Mouse (Mus musculus): ENCODE results near the gene Tcte2.

Tcte2 gene

DNA sequence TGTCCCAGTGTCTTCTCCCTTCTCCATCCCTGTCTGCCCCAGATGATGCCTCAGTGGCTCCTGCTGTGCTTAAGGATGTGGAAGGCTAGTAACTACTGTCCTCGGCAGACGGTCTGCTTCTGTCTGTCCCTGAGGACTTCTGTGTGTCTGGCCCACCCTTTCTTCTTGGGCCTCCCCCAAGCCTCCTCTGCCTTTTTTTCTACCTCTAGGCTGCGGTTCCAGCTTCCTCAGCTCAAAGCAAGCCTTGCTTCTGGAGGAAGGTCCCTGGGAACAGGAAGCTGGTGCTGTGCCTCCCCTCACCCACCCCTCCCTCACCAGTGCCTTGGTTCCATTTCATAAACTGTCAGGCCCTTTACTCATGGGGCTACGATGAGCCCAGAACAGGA, 29.9 kb downstream of the Tcte2 start:
- in situ Hi-C loops (cut with MboI; ENCODE audit: low pct_unique_long_range_greater_than_20kb in 1 of 2, low sequenced_read_pairs in 2 of 2, unreplicated experiment in 1 of 2), result no loop called here

DNA sequence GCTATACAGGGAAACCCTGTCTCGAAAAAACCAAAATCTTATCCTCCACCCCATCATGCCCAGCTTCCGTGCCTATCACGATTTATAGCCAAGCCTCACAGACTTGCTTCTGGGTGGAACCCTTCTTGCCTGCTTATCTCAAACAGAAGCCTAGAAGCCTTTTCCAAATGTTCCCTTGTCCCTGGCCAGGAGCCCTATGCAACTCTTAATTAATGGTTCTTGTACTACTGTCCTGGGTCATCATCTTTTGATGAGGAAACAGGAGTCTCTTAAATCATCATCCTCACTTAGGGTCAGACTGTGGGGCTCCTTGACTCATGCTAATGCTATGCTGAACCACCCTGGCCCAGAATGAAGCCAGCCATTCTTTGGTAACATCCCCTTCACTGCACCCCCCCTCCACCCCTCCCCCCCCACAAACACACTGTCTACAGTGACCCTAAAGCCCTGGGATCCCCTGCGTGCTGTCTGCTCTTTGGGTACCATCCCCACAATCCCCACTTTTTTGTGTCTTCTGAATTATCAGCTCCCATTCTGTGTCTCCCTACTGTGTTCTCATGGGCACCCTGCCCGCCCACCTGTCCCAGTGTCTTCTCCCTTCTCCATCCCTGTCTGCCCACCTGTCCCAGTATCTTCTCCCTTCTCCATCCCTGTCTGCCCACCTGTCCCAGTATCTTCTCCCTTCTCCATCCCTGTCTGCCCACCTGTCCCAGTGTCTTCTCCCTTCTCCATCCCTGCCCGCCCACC, 30.5 kb downstream of the Tcte2 start:
- in situ Hi-C loops (cut with MboI; ENCODE audit: low pct_unique_long_range_greater_than_20kb in 1 of 2, low sequenced_read_pairs in 2 of 2, unreplicated experiment in 1 of 2), result no loop called here

DNA sequence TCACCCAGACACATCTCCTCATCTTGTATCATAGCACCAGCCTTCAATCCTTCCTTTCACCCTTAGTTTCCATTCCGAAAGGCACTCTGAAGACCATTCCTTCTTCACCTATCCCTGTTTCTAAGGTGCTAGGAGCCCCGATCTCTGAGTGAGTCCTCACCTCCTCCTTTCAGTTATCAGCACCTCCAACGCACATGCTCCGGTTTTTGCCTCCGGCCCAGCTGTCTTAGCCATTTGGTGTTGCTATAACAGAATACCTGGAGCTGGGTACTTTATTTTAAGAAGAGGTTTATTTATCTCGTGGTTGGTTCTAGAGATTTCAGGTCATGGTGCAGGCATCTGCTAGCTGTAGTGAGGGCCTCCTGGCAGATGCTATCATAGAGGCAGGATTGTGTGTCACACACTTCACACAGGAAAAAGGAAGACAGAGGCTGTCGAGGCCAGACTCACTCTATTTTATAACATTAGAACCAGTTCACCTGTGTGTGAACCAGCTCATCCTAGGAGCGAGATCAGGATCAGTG, 34.7 kb downstream of the Tcte2 start:
- in situ Hi-C loops (cut with MboI; ENCODE audit: low pct_unique_long_range_greater_than_20kb in 1 of 2, low sequenced_read_pairs in 2 of 2, unreplicated experiment in 1 of 2), result no loop called here

DNA sequence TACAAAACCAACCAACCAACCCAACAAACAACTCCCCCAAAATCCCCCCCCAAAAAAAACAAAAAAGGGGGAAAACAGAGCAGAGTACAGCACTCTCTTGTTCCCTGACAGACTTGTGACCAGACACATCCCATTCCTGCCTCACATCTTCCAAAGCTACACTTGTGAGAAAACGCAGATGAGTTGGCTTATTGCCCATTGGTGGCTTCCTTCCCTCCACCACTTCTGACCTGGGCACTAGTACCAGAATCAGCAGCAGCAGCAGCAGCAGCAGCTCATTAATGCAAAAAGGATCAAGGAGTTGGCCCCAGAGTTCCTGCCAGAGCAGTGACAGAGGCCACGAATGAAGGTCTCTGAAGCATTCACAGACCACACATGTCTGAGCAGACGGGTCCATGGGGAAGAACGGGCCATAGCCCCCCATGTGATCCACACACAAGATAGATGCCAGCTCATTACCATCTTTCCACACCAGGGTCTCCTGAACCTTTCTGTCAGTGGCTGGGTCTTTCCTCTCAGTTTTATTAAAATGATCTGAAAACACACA, 36.5 kb downstream of the Tcte2 start:
- in situ Hi-C loops (cut with MboI; ENCODE audit: low pct_unique_long_range_greater_than_20kb in 1 of 2, low sequenced_read_pairs in 2 of 2, unreplicated experiment in 1 of 2), result no loop called here

GRCm38 (mm10) chr17:13722434-13722833, 39.2 kb downstream of the Tcte2 start:
- in situ Hi-C loops (cut with MboI; ENCODE audit: low pct_unique_long_range_greater_than_20kb in 1 of 2, low sequenced_read_pairs in 2 of 2, unreplicated experiment in 1 of 2), result no loop called here

- in situ Hi-C loops (cut with MboI; ENCODE audit: low pct_unique_long_range_greater_than_20kb in 1 of 2, low sequenced_read_pairs in 2 of 2, unreplicated experiment in 1 of 2), result no loop called here
These were observed 40.3 kb downstream of the Tcte2 start for GRCm38 (mm10) chr17:13721372-13721771.

DNA sequence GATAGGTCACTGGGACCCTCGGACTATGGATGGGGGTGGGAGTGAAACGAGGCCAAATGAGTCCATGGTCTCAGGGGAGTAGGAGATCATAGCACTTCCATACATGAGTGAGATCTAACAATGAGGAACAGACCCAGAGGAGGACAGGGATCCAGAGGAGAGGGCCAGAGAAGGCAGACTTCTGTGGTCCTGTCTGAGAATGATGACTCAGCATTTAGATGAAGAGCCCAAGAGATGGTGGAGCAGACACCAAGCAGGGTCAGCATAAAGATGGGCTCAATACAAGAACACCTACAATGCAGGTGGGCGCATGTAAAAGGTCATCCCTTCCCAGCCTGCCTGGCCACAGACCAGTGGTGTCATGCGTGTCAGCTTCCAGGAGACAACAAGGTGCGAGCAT, 41.4 kb downstream of the Tcte2 start:
- in situ Hi-C loops (cut with MboI; ENCODE audit: low pct_unique_long_range_greater_than_20kb in 1 of 2, low sequenced_read_pairs in 2 of 2, unreplicated experiment in 1 of 2), result no loop called here

DNA sequence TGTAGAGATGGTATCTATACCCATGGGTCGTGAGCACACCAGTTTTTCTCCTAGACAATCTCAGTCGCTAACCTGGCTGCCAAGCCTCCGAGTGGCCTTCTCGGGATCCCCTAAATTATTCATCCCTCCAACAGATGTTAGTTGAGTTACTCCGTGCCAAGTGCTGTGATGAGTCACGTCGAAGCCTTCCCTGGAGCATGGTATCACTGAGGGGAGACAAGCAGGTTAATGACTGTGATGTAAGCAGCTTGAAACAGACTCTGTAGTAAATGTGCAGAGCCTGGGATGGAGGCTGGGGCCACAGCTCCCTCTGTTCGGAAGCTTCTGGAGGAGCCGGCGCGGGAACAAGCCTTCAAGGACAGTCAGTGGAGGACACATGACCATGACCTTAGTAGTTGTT, 44.2 kb downstream of the Tcte2 start:
- in situ Hi-C loops (cut with MboI; ENCODE audit: low pct_unique_long_range_greater_than_20kb in 1 of 2, low sequenced_read_pairs in 2 of 2, unreplicated experiment in 1 of 2), result no loop called here

GRCm38 (mm10) chr17:13716336-13716735, 45.3 kb downstream of the Tcte2 start:
- in situ Hi-C loops (cut with MboI; ENCODE audit: low pct_unique_long_range_greater_than_20kb in 1 of 2, low sequenced_read_pairs in 2 of 2, unreplicated experiment in 1 of 2), result no loop called here

DNA sequence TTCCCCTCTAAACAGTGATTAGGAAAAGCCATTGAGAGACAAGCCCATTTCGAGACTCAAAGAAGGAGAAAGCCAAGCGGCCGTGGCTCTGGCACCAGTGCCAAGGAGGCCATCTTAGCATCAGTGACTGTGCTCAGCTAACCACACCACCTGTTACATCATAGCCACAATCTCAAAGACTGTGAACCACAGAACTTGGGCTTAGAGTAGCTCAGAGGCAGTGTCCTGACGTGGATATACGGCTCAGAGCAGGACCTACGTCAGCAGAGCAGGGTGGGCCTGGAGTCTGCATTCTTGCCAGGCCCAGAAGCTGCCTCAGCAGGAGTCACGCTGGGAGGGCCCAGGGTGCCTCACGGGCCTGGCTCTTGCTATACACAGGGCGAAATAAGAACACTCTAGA, 46.1 kb downstream of the Tcte2 start:
- in situ Hi-C loops (cut with MboI; ENCODE audit: low pct_unique_long_range_greater_than_20kb in 1 of 2, low sequenced_read_pairs in 2 of 2, unreplicated experiment in 1 of 2), result no loop called here

DNA sequence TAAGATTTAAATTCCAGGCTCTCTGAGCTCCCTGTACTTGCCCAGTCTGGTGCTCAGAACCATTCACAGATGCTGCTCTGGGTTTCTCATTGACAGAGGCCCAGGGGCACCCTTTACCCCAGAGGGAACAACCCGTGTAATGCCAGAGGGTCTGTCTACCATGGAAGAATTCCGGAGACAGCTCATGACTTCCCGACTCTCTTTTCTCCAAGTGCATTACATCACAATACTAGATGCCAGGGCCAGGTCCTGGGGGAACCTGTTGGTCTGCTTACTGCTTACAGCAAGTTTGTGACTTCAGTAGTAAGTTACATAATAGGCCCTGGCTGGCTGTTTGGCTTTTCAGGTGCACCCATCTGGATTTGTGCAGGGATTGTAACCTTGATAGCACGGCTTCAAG, 47.0 kb downstream of the Tcte2 start:
- in situ Hi-C loops (cut with MboI; ENCODE audit: low pct_unique_long_range_greater_than_20kb in 1 of 2, low sequenced_read_pairs in 2 of 2, unreplicated experiment in 1 of 2), result no loop called here

GRCm38 (mm10) chr17:13714128-13714527, 47.5 kb downstream of the Tcte2 start:
- in situ Hi-C loops (cut with MboI; ENCODE audit: low pct_unique_long_range_greater_than_20kb in 1 of 2, low sequenced_read_pairs in 2 of 2, unreplicated experiment in 1 of 2), result no loop called here

GRCm38 (mm10) chr17:13712518-13712917, 49.1 kb downstream of the Tcte2 start:
- in situ Hi-C loops (cut with MboI; ENCODE audit: low pct_unique_long_range_greater_than_20kb in 1 of 2, low sequenced_read_pairs in 2 of 2, unreplicated experiment in 1 of 2), result no loop called here

DNA sequence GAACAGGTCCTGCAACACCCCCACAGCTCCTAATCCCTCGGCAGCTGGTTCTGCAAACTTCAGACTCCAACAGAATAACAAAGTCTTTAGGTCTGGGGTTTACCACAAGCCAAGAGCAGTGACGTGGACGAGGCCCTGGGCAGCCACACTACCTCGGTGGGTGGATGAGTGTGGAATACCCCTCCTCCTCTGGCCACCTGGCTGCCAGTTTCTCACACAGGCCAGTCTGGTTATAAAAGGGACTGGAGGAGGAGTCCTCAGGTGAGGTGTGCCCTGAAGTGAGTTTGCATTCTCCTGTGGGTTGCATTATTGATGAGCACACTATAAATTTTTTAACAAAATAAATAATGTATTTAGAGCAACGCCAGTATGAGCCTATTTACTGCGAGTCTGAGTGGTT, 49.5 kb downstream of the Tcte2 start:
- in situ Hi-C loops (cut with MboI; ENCODE audit: low pct_unique_long_range_greater_than_20kb in 1 of 2, low sequenced_read_pairs in 2 of 2, unreplicated experiment in 1 of 2), result no loop called here

DNA sequence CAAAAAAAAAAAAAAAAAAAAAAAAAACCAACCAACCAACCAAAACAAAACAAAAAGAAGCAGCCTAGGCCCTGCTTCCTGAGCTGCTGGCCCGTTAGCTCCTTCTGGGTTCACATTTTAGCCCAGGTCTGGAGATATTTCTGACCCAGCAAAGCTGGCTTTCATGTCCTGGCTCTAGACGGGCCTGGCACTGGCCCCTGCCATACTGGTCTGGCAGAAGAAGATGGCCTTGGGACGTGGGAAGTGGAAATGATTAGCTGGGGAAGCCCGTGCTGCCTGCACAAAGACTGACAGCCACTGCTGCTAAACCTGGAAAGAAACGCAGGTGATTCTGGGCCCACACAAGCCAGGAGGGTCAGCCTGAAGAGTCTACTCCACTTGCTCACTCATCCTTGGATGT, 50.5 kb downstream of the Tcte2 start:
- in situ Hi-C loops (cut with MboI; ENCODE audit: low pct_unique_long_range_greater_than_20kb in 1 of 2, low sequenced_read_pairs in 2 of 2, unreplicated experiment in 1 of 2), result no loop called here

- in situ Hi-C loops (cut with MboI; ENCODE audit: low pct_unique_long_range_greater_than_20kb in 1 of 2, low sequenced_read_pairs in 2 of 2, unreplicated experiment in 1 of 2), result no loop called here
These were observed 56.1 kb downstream of the Tcte2 start for GRCm38 (mm10) chr17:13705481-13705921.

GRCm38 (mm10) chr17:13703611-13704320, 57.9 kb downstream of the Tcte2 start:
- in situ Hi-C loops (cut with MboI; ENCODE audit: low pct_unique_long_range_greater_than_20kb in 1 of 2, low sequenced_read_pairs in 2 of 2, unreplicated experiment in 1 of 2), result no loop called here

- in situ Hi-C loops (cut with MboI; ENCODE audit: low pct_unique_long_range_greater_than_20kb in 1 of 2, low sequenced_read_pairs in 2 of 2, unreplicated experiment in 1 of 2), result no loop called here
These were observed 61.3 kb downstream of the Tcte2 start for GRCm38 (mm10) chr17:13700131-13701016.

GRCm38 (mm10) chr17:13699716-13700115, 61.9 kb downstream of the Tcte2 start:
- in situ Hi-C loops (cut with MboI; ENCODE audit: low pct_unique_long_range_greater_than_20kb in 1 of 2, low sequenced_read_pairs in 2 of 2, unreplicated experiment in 1 of 2), result no loop called here
